Mouse (Mus musculus) cerebellum, adult 8-10 months (tissue): ENCODE measurements around the gene Parvg.

Experiments used
- DNase-seq: peaks from one replicate; pipeline ENCODE4 v3.0.0; 2022

Gene Parvg

GRCm38 (mm10) chr15:84351915-84352844, 28.4 kb downstream of the Parvg start:
- no peak for DNase-seq

GRCm38 (mm10) chr15:84355081-84355480, 31.3 kb downstream of the Parvg start:
- no peak for DNase-seq

GRCm38 (mm10) chr15:84364746-84365145, 40.9 kb downstream of the Parvg start:
- no peak for DNase-seq

- no peak for DNase-seq
Measured at GRCm38 (mm10) chr15:84365675-84366381, 42.0 kb downstream of the Parvg start.

GRCm38 (mm10) chr15:84366574-84366989, 42.8 kb downstream of the Parvg start:
- DNase-seq: peak; percentile 11

- DNase-seq: no peak
Measured at GRCm38 (mm10) chr15:84367402-84367801, 43.6 kb downstream of the Parvg start.

- no peak for DNase-seq
Measured at GRCm38 (mm10) chr15:84372801-84373200, 49.0 kb downstream of the Parvg start.

- DNase-seq: no peak
Measured at GRCm38 (mm10) chr15:84378734-84379133, 54.9 kb downstream of the Parvg start.

- no peak for DNase-seq
Measured at GRCm38 (mm10) chr15:84380181-84380580, 56.4 kb downstream of the Parvg start.

GRCm38 (mm10) chr15:84384066-84384465, 60.2 kb downstream of the Parvg start:
- no peak for DNase-seq

GRCm38 (mm10) chr15:84385995-84386565, 62.3 kb downstream of the Parvg start:
- no peak for DNase-seq

- no peak for DNase-seq
Measured at GRCm38 (mm10) chr15:84388698-84389131, 64.9 kb downstream of the Parvg start.

- DNase-seq: no peak
Measured at GRCm38 (mm10) chr15:84392131-84392530, 68.3 kb downstream of the Parvg start.
